Comparison of ENCODE assay signal across 18 mouse cellular contexts in the genomic region with DNA sequence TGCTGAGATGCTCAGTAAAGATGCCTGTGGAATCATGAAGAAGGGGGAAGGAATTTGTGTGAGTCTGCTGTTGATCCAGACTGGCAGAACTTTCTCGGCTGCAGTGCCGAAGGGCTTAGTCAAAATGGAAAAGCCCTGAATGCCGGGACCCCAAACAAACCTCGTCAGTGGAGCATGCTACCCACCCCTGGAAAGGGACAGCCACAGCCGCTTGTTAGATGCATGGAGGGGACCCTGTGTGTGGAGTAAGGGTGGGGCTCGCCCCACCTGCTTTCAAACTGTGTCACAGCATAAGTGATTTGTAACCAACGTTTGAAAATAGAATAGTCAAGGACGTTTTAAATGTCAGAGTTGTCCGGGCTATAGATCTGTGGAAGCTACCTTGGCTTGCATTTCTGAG.
"Had no signal": no experiment of that assay in that cellular context is flagged by ENCODE, and none has a peak within 500 bp of the region (broad histone marks: within the 10 kb centered on the region; RNA-seq: fewer than 3 reads in every experiment).

No protein-coding gene starts in this region.

- H3K4me2 ChIP-seq: lung, embryonic 15.5 days; midbrain, embryonic 11.5 days; midbrain, embryonic 13.5 days; midbrain, embryonic 15.5 days; neural tube, embryonic 12.5 days had no signal

- H3K4me3 ChIP-seq: lung, embryonic 15.5 days; megakaryocyte, embryonic 14.5 days; midbrain, embryonic 13.5 days; midbrain, embryonic 15.5 days; neural tube, embryonic 12.5 days had no signal

- ATAC-seq: liver, postnatal 0 days; lung, postnatal 0 days; midbrain, embryonic 13.5 days; midbrain, embryonic 15.5 days had no signal

- H3K27ac ChIP-seq: lung, embryonic 15.5 days; midbrain, embryonic 13.5 days; midbrain, embryonic 15.5 days; neural tube, embryonic 12.5 days had no signal

- H3K9ac ChIP-seq: liver, postnatal 0 days; lung, embryonic 15.5 days; midbrain, embryonic 13.5 days; midbrain, embryonic 15.5 days; neural tube, embryonic 12.5 days had no signal

- H3K36me3 ChIP-seq: lung, embryonic 15.5 days; midbrain, embryonic 13.5 days; midbrain, embryonic 15.5 days; neural tube, embryonic 12.5 days had no signal

- DNase-seq: liver, postnatal 0 days; lung, adult 2 months; lung, postnatal 14 days; lung, postnatal 36 days; retina, postnatal 1 day; right cerebral cortex, postnatal 25 days; right cerebral cortex, postnatal 4 days; spleen, adult 18-20 months; thymus, adult 18-20 months; thymus, postnatal 14 days; thymus, postnatal 36 days had no signal

- H3K27me3 ChIP-seq: lung, embryonic 15.5 days; megakaryocyte, embryonic 14.5 days; midbrain, embryonic 13.5 days; midbrain, embryonic 15.5 days; neural tube, embryonic 12.5 days had no signal

- H3K9me3 ChIP-seq: lung, embryonic 15.5 days; megakaryocyte, embryonic 14.5 days; midbrain, embryonic 13.5 days; midbrain, embryonic 15.5 days; neural tube, embryonic 12.5 days had no signal
